Mouse (Mus musculus) B cell, adult 2 months (primary cell): ENCODE results near the gene Osbpl9.

Experiments used
- DNase-seq, 2 experiments: peaks; one replicate each; pipeline ENCODE4 v3.0.0; 2022

Gene Osbpl9

DNA sequence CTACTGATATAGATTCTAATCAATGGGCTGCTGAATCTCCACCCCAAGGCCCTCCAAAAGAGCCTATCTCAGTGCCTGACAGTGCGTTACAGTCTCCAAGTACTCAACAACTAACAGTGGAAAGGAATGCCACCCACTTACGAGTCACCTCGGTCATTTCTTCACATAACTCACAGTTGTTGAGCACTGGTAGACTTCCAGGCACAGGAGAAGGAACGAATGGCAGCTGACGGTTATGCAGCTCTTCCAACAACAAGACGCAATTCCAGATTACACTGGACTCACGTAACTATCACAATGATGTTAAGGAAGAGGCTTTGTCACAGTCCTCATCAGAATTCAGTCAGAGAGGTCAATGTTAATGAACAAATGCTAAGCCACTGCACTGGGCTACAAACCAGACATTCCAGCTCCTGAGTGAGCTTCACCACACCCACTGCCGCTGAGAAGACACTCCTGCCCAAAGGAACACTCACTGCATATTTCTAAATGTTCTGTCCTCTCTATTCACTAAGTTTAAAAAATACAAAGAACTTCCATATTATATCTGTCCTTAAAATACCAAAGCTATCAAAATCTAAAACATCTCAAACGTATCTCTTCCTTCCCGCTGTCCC lies 70.7 kb downstream of the Osbpl9 start:
- no peak for DNase-seq

- DNase-seq: no peak
Observed at GRCm38 (mm10) chr4:109128971-109129370, 73.1 kb downstream of the Osbpl9 start.

DNA sequence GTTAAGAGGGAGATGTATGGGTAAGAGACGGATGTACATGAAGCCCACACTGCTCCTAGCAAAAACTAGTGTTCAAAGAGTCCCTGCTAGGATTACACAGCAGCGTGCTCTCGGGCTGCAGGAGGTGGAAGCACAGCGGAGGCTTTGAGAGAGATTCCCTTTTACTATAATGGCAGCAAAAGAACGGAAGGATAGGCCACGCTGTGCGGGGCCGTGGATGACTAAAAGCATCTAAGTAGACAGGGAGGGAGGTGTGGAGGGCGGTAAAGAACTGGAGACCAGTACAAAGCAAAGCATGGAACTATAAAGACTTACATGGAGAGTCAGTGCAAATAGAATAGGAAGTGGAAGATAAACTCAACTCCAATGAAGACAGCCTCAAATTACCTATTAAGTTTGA lies 74.1 kb downstream of the Osbpl9 start:
- no peak for DNase-seq

- DNase-seq: no peak
Observed at GRCm38 (mm10) chr4:109126834-109127564, 75.1 kb downstream of the Osbpl9 start.

DNA sequence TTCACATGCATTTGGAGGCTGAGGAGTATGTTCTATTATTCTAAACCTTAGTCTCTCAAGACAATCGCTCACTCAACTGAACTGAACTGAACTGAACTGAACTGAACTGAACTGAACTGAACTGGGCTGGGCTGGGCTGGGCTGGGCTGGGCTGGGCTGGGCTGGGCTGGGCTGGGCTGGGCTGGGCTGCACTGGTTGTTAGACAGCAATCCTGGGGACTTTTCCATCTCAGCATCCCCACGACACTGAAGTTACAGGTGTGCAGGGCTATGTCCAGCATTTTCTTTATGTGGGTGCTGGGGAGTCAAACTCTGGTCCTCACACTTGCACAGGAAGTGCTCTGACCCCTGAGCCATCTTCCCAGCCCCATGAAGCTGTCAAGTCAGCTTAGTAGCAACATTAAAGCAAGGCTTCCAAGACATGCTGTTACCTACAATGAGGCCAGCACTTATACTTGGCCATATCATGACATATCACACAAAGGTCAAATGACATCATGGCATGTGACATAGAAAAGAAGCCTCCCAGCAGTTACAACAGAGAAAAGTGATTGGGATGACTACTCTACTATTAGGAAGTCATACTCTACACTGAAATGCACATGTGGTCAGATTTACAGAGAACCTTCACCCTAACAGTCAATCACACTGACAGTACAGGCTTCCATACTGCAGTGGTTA lies 76.2 kb downstream of the Osbpl9 start:
- no peak for DNase-seq

DNA sequence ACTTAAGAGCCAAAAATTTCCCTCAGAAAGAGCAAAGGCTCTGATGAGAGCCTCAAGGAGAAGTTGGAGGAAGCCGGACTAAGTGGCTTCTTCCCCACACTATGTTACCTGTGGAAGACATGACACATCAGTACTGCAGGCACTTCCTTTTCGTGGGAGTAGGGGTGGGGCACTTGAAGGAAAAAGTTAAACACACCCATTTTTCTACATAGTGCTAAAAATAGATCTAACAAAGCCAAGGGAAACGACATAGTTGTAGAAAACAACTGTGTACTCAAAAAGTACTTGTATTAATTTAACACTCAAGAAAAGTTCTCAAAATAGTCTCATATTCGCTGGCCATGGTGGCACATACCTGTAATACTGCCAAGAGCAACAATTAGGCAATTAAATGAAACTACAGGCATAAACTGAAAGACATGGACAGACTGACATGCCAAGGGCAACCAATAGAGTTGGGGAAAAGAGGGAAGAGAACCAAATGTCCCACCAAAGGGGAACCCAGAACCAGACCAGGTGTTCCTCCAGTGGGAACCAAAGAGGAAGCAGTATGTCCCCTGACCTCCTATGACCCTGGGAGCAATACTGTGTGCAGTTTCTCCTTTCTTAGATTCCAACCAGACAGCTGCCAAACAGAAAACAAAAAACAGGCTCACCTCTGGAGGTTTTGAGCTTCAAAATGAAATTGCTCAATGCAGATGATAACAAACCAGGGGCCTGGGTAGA lies 79.1 kb downstream of the Osbpl9 start:
- DNase-seq: peak in 1 of 2 experiments; percentile 9

GRCm38 (mm10) chr4:109120735-109121134 lies 81.3 kb downstream of the Osbpl9 start:
- DNase-seq: no peak

- peak; percentile 51 to 52 for DNase-seq
Observed at GRCm38 (mm10) chr4:109119641-109120125, 82.4 kb downstream of the Osbpl9 start.

- no peak for DNase-seq
Observed at GRCm38 (mm10) chr4:109118327-109118659, 83.8 kb downstream of the Osbpl9 start.

DNA sequence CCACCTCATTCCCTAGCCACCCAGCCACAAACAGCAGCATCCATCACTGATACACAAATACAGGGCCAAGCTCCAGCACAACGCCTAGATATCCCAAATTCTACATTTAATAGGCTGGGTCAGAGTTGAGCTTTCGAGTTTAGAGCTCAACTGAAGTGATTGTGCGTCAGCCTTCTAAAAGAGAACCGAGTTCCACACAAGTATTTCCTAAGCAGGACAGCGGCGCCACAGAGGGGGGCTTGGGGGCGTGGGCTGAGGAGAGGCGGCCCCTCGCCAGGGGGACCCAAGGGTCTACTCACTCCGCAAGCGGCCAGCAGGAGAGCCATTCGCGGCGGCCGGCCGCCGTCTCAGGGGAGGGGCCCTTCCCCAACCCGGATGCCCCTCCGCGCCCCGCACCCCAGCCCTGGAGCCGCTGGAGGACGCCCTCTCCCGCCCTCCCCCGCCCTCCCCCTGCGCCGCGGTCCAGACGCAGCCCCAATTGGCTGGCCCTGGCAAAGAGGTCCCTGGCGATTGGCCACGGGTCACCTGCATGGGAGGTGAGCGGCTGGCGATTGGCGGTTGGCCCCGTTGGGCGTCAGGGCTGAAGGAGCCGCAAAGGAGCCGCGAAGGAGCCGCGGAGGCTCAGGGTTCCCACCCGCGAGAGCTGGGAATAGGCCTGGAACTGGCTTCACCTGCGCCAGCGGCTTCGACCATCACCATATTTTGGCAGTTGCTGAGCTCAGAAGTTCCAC lies 84.3 kb downstream of the Osbpl9 start:
- DNase-seq: peak; percentile 90 to 92

- no peak for DNase-seq
Observed at GRCm38 (mm10) chr4:109116938-109117337, 85.1 kb downstream of the Osbpl9 start.

DNA sequence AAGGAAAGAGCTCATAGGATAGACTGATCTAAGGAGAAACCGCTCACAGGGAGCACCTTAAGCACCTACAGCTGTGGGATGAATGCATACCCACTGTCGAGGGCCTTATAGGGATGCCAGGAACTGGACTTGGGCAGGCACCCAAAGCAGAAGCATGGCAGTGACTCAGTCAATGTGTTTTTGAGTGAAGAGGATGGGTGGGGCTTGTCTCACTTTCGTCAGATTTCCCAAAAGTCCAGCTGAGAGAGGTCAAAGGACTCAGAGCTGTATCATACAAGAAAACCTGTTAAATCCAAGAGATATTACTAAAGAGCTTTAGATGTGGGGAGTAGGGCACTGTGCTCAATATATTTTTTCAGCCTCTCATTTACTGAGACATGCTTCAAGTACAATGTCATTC lies 85.6 kb downstream of the Osbpl9 start:
- peak; percentile 41 to 42 for DNase-seq

DNA sequence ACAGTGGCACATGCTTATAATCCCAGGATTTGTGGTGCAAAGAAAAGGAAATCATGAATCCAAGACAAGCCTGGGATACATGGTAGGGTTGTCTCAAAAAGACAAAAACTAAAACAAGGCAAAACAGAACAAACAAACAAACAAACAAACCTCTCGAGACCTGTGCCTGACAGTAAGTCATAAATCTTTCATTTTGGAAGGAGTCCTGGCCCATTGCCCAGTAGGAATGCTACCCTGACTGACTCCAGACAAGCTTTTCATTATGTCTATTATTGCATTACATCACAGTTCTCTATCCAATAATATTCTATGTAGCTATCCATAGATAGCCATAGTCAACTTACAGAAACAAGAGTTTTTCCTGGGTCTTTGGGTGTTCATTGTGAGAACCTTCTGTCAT lies 86.3 kb downstream of the Osbpl9 start:
- DNase-seq: no peak

DNA sequence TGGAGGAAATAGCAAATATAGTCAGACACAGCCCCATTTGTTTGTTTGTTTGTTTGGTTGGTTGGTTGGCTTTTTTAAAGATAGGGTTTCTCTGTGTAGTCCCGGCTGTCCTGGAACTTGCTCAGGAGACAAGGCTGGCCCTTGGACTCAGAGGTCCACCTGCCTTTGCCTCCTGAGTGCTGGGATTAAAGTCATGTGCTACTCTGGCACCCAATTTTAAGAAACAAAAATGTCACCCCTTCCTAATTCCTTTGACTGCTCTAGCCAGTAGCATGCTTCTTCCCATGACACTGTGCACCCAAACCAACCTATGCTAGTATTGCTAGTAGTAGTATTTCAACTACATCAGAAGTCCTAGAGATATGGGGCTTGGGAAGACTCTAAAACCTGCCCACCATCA lies 87.8 kb downstream of the Osbpl9 start:
- no peak for DNase-seq

DNA sequence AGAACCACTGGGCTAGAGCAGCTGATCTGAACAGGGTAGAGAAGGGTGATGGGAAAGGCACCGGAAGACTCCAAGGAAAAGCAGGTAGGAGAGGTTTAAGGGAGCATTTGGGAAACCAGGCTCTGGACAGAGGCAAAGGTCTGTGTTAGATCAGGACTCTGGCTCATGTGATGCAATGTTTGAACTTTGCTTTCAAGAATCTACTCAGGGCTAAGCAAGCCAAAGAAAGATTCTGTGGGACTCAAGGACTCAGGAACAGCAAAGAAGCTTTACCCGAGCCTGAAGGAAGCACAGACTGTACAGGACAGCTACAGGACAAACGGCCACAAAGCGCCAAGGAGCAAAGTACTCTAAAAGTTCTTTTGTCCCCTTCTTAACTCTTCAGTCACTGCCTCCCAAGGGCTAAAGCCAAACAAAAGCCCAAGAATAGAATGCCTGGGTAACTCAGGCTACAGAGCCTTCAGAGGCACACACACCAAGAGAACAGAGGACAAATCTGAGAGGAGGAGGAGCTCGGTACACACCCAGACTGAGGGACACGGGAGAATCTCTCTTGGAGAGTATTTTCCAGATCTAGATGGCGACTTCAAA lies 89.1 kb downstream of the Osbpl9 start:
- no peak for DNase-seq

- DNase-seq: no peak
Observed at GRCm38 (mm10) chr4:109110978-109111377, 91.1 kb downstream of the Osbpl9 start.

DNA sequence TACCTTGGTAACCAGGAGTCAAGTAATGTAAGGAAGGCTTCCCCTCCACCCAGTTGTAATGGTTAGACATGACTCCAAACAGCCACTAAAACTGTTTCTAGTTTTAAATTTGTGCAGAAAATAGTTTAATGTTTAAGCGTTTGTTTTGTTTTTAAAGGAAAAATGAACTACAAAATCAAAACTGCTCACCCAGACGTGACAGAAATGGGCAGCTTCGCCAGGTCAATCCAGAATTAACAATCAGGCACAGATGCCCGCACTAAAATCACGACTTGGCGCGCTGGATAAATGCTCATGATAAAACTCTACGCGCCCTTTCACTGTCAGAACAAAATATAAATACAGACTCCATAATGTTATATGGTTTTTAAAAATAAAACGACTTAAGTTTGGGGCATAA lies 92.4 kb downstream of the Osbpl9 start:
- DNase-seq: no peak

GRCm38 (mm10) chr4:109109012-109109411 lies 93.1 kb downstream of the Osbpl9 start:
- DNase-seq: no peak

GRCm38 (mm10) chr4:109106594-109106993 lies 95.5 kb downstream of the Osbpl9 start:
- no peak for DNase-seq

GRCm38 (mm10) chr4:109106034-109106433 lies 96.0 kb downstream of the Osbpl9 start:
- DNase-seq: no peak

- no peak for DNase-seq
Observed at GRCm38 (mm10) chr4:109105254-109105653, 96.8 kb downstream of the Osbpl9 start.
